Comparison of ENCODE assay signal across 12 mouse cellular contexts in the genomic region with DNA sequence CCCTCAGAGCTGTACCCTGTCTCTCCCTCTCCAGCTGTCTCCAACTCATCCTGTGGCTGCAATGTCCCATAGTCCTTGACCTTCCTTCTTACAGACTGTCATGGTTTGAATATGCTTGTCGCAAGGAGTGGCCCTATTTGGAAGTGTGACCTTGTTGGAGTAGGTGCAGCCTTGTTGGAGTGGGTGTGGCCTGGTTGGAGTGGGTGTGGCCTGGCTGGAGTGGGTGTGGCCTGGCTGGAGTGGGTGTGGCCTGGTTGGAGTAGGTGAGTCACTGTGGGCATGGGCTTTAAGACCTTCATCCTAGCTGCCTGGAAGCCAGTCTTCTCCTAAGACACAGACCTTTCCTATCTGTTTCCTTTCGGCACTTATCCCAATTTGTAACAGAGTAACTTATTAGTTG. TPM values are rescaled to one million over a fixed set of nuclear protein-coding genes. Genes with fewer than 3 reads are reported as not detected.
DNase-seq lines count a peak whose midpoint lies in the region; ATAC-seq lines count a peak whose summit lies in the region.
"Had no signal": no experiment of that assay in that cellular context is flagged by ENCODE, and none has a peak within 500 bp of the region (broad histone marks: within the 10 kb centered on the region; RNA-seq: fewer than 3 reads in every experiment).

No protein-coding gene starts in this region.

- WGBS in heart, embryonic 15.5 days = 94% methylated on average over 2 of the region's 2 CpGs
- WGBS in liver, embryonic 11.5 days = 91% methylated on average over 2 of the region's 2 CpGs

- H3K9ac ChIP-seq in heart, embryonic 15.5 days = no peak overlapping the region
- no peak overlapping the region for H3K9ac ChIP-seq in liver, embryonic 11.5 days (ENCODE audit: low read depth, low read length)
- H3K9ac ChIP-seq: forebrain, postnatal 0 days; limb, embryonic 12.5 days had no signal

- DNase-seq in heart, postnatal 25 days (ENCODE audit: low spot score) = no peak
- peak; percentile 28 for DNase-seq in 3134 (ENCODE audit: extremely low read depth, insufficient read length, low spot score)
- DNase-seq in ZHBTc4 (ENCODE audit: low read depth, low spot score) = peak; percentile 94
- DNase-seq in liver, embryonic 11.5 days (ENCODE audit: low spot score) = no peak
- DNase-seq in retina, postnatal 1 day = no peak
- DNase-seq in gastrocnemius, adult 8-10 months (ENCODE audit: low spot score in 2 of 2) = no peak
- DNase-seq in right cerebral cortex, postnatal 14 days = no peak
- DNase-seq: kidney, postnatal 36 days had no signal

- no peak for ATAC-seq in heart, embryonic 15.5 days (replicated peaks; ENCODE audit: insufficient number of reproducible peaks, insufficient read depth, low FRiP score, low read depth)
- ATAC-seq in liver, embryonic 11.5 days (replicated peaks; ENCODE audit: low FRiP score) = peak; percentile 66; the same call in 1 of the 2 replicates
- ATAC-seq: midbrain, embryonic 16.5 days had no signal

- H3K4me2 ChIP-seq in heart, embryonic 15.5 days = no peak overlapping the region
- no peak overlapping the region for H3K4me2 ChIP-seq in liver, embryonic 11.5 days
- H3K4me2 ChIP-seq: limb, embryonic 12.5 days had no signal

- H3K36me3 ChIP-seq in heart, embryonic 15.5 days = no peaks in the 10 kb centered on the region
- H3K36me3 ChIP-seq in liver, embryonic 11.5 days (ENCODE audit: control insufficient read depth, insufficient read depth, low read length) = no peaks in the 10 kb centered on the region; the same call in 1 of the 2 replicates

- H3K27ac ChIP-seq in heart, embryonic 15.5 days = peak overlapping the region; percentile 70
- H3K27ac ChIP-seq in liver, embryonic 11.5 days (ENCODE audit: low read depth, low read length) = no peak overlapping the region
- H3K27ac ChIP-seq: limb, embryonic 12.5 days had no signal

- H3K4me3 ChIP-seq in heart, embryonic 15.5 days = no peak overlapping the region
- no peak overlapping the region for H3K4me3 ChIP-seq in liver, embryonic 11.5 days (ENCODE audit: low read depth, low read length)
- H3K4me3 ChIP-seq: limb, embryonic 12.5 days had no signal

- H3K27me3 ChIP-seq in heart, embryonic 15.5 days = no peaks in the 10 kb centered on the region
- no peaks in the 10 kb centered on the region for H3K27me3 ChIP-seq in liver, embryonic 11.5 days (replicated peaks; ENCODE audit: control insufficient read depth, insufficient read depth, low read length)
- H3K27me3 ChIP-seq: limb, embryonic 12.5 days had no signal

- H3K9me3 ChIP-seq in heart, embryonic 15.5 days (replicated peaks) = no peaks in the 10 kb centered on the region
- H3K9me3 ChIP-seq in liver, embryonic 11.5 days (ENCODE audit: control insufficient read depth, low read length) = no peaks in the 10 kb centered on the region
- H3K9me3 ChIP-seq: limb, embryonic 12.5 days had no signal

- H3K4me1 ChIP-seq in heart, embryonic 15.5 days (replicated peaks) = peaks cover 41% of the 10 kb centered on the region
- H3K4me1 ChIP-seq in liver, embryonic 11.5 days (replicated peaks; ENCODE audit: control insufficient read depth, insufficient read depth, low read length) = peaks cover 8% of the 10 kb centered on the region; the same call in 1 of the 2 replicates

- intact Hi-C loops in heart, postnatal 25 days (cut with DNase I) = no loop called here

RNA-seq across cellular contexts. Expression of a gene that starts 17.3 kb away (rescaled TPM):
- polyA plus RNA-seq in heart, embryonic 15.5 days (2015; fragmentation: Nextera tagmentation; extraction: Ambion mirVana) = 25.6 and 26.9 TPM in 2 replicates
- total RNA-seq in heart, postnatal 25 days (2021) = 10 to 100 TPM; 40.6 to 41.3 TPM
- polyA plus RNA-seq in liver, embryonic 11.5 days (2014; fragmentation: Nextera tagmentation; extraction: Ambion mirVana) = 32.9 and 37.0 TPM in 2 replicates
- 10 to 100 TPM; 10.0 to 20.5 (median 14.1) TPM for total RNA-seq in gastrocnemius, adult 8-10 months (2022)

Comparison
In these comparisons a context has a peak if more than half of its experiments do, and no peak if none do; other contexts are left out.
1. DNase-seq: peak in 3134 (single experiment) and ZHBTc4 (single experiment); none in heart, postnatal 25 days (single experiment), liver, embryonic 11.5 days (single experiment), retina, postnatal 1 day (single experiment), gastrocnemius, adult 8-10 months (0 of 2) and right cerebral cortex, postnatal 14 days (single experiment).